8 mouse cellular contexts compared by ENCODE assay signal in the genomic region with DNA sequence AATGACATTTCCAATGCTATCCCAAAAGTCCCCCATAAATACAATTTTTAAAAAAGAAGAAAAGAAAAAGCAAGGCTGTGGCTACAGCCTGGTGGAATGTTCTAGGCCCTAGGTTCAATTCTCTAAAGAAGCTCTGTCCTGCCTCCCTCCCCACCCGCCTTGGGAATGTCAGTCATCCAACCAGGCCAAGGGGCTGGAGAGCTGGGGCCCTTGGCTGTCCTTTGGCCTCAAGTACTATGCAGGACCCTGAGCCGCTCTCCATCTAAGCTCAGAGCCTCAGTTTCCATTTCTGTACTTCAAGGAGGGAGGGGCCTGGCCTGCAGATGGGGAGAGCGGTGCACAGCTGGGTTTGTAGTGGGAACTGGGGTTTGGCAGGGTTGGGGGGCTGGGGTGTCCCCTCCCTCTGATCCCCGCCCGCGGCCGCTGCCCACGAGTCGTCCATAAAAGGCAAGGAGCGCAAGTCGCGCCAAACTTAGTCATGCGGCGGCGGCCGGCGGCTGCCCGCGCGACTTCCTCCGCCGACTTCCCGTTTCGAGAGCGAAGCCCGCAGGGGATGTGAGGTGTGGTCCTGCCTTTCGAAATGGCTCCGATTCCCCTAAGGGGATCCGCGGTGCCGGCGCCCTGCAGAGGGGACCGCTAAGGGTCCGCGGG. TPM values are rescaled to one million over a fixed set of nuclear protein-coding genes. Genes with fewer than 3 reads are reported as not detected.
DNase-seq lines count a peak whose midpoint lies in the region; ATAC-seq and TF ChIP-seq lines count a peak whose summit lies in the region.

No protein-coding gene starts in this region.

- DNase-seq in adrenal gland, adult 8-10 months: peak; percentile 83
- DNase-seq in heart, postnatal 14 days: peak; percentile 85 to 88
- peak; percentile 80 to 89 for DNase-seq in kidney, postnatal 4 days
- DNase-seq in lung, embryonic 14.5 days: peak; percentile 88
- DNase-seq in thymus, adult 2 months: peak; percentile 80

- H3K79me2 ChIP-seq in C2C12 (ENCODE audit: control insufficient read depth, insufficient read depth): peaks cover 25% of the 10 kb centered on the region

- H3K27ac ChIP-seq in forebrain, embryonic 15.5 days (replicated peaks): no peak overlapping the region; the same call in 1 of the 2 replicates
- peak overlapping the region; percentile 90 for H3K27ac ChIP-seq in lung, embryonic 14.5 days (ENCODE audit: low read depth)
- no peak overlapping the region for H3K27ac ChIP-seq in neural tube, embryonic 14.5 days (ENCODE audit: low read depth, low read length)
- H3K27ac ChIP-seq in thymus, adult 2 months (ENCODE audit: control insufficient read depth, insufficient read depth, low read length): peak overlapping the region; percentile 87

- H3K4me3 ChIP-seq in C2C12 (ENCODE audit: insufficient read depth, poor library complexity, severe bottlenecking): peak overlapping the region; percentile 45
- H3K4me3 ChIP-seq in forebrain, embryonic 15.5 days: peak overlapping the region; percentile 37
- peak overlapping the region; percentile 47 for H3K4me3 ChIP-seq in lung, embryonic 14.5 days (ENCODE audit: low read depth, low read length)
- peak overlapping the region; percentile 27 for H3K4me3 ChIP-seq in neural tube, embryonic 14.5 days (ENCODE audit: low read depth, low read length)
- H3K4me3 ChIP-seq in thymus, adult 2 months (ENCODE audit: control insufficient read depth, insufficient read depth, low read length): peak overlapping the region; percentile 61

- H3K36me3 ChIP-seq in C2C12 (ENCODE audit: control insufficient read depth, insufficient read depth): no peaks in the 10 kb centered on the region
- no peaks in the 10 kb centered on the region for H3K36me3 ChIP-seq in forebrain, embryonic 15.5 days
- no peaks in the 10 kb centered on the region for H3K36me3 ChIP-seq in lung, embryonic 14.5 days (ENCODE audit: insufficient read depth)
- no peaks in the 10 kb centered on the region for H3K36me3 ChIP-seq in neural tube, embryonic 14.5 days (ENCODE audit: control insufficient read depth, insufficient read depth, low read length)
- H3K36me3 ChIP-seq in thymus, adult 2 months (ENCODE audit: control insufficient read depth, insufficient read depth, low read length): no peaks in the 10 kb centered on the region

- peak overlapping the region; percentile 46 for H3K4me2 ChIP-seq in forebrain, embryonic 15.5 days (replicated peaks)
- H3K4me2 ChIP-seq in lung, embryonic 14.5 days: peak overlapping the region; percentile 73
- H3K4me2 ChIP-seq in neural tube, embryonic 14.5 days (ENCODE audit: low read depth, low read length): peak overlapping the region; percentile 45

- H3K9me3 ChIP-seq in forebrain, embryonic 15.5 days: no peaks in the 10 kb centered on the region
- H3K9me3 ChIP-seq in lung, embryonic 14.5 days (ENCODE audit: low read depth, low read length): no peaks in the 10 kb centered on the region
- no peaks in the 10 kb centered on the region for H3K9me3 ChIP-seq in neural tube, embryonic 14.5 days (ENCODE audit: control insufficient read depth, low read length)

- intact Hi-C loops in heart, postnatal 14 days (cut with DNase I): no loop called here

- peak overlapping the region; percentile 42 for H3K9ac ChIP-seq in forebrain, embryonic 15.5 days (replicated peaks)
- peak overlapping the region; percentile 74 for H3K9ac ChIP-seq in lung, embryonic 14.5 days
- H3K9ac ChIP-seq in neural tube, embryonic 14.5 days (replicated peaks; ENCODE audit: low read depth, low read length): peak overlapping the region; percentile 43

- H3K27me3 ChIP-seq in C2C12 (ENCODE audit: control insufficient read depth, insufficient read depth, insufficient read length): no peaks in the 10 kb centered on the region
- no peaks in the 10 kb centered on the region for H3K27me3 ChIP-seq in forebrain, embryonic 15.5 days
- H3K27me3 ChIP-seq in lung, embryonic 14.5 days (ENCODE audit: insufficient read depth, low read length): no peaks in the 10 kb centered on the region
- no peaks in the 10 kb centered on the region for H3K27me3 ChIP-seq in neural tube, embryonic 14.5 days (ENCODE audit: control insufficient read depth, insufficient read depth, low read length)
- H3K27me3 ChIP-seq in thymus, adult 2 months (ENCODE audit: control insufficient read depth, insufficient read depth, low read length): no peaks in the 10 kb centered on the region

- no peak for TF ChIP-seq CTCF in C2C12 (IDR thresholded peaks at IDR 0.05; ENCODE audit: control insufficient read depth, insufficient read depth, insufficient read length)
- no peak for TF ChIP-seq CTCF in lung, embryonic 14.5 days (IDR thresholded peaks at IDR 0.05; ENCODE audit: low read depth)
- TF ChIP-seq CTCF in thymus, adult 2 months (IDR thresholded peaks at IDR 0.05; ENCODE audit: borderline replicate concordance, control insufficient read depth, extremely low read depth, insufficient read depth, low read length, poor library complexity): no peak

- H3ac ChIP-seq in C2C12 (ENCODE audit: control insufficient read depth, insufficient read length, low read depth): peak overlapping the region; percentile 78

- H3K4me1 ChIP-seq in forebrain, embryonic 15.5 days: peaks cover 12% of the 10 kb centered on the region
- peaks cover 17% of the 10 kb centered on the region; the same call in 1 of the 2 replicates for H3K4me1 ChIP-seq in lung, embryonic 14.5 days (ENCODE audit: insufficient read depth)
- peaks cover 4% of the 10 kb centered on the region; the same call in 1 of the 2 replicates for H3K4me1 ChIP-seq in neural tube, embryonic 14.5 days (ENCODE audit: control insufficient read depth, insufficient read depth, low read length)
- H3K4me1 ChIP-seq in thymus, adult 2 months (replicated peaks; ENCODE audit: control insufficient read depth, insufficient read depth, low read length): peaks cover 51% of the 10 kb centered on the region

- TF ChIP-seq POLR2A in thymus, adult 2 months (IDR thresholded peaks at IDR 0.05; ENCODE audit: control insufficient read depth, extremely low read depth, insufficient read depth, low read length, poor library complexity): peak; percentile 57; the same call in 1 of the 2 replicates

- H3K79me3 ChIP-seq in C2C12 (ENCODE audit: low read depth): peaks cover 18% of the 10 kb centered on the region

- ATAC-seq in forebrain, embryonic 15.5 days (replicated peaks): no peak
- ATAC-seq in lung, embryonic 14.5 days (ENCODE audit: insufficient read depth): peak; percentile 39
- 0 out of 2 replicates have a peak, but pooled peaks have one; percentile 14 for ATAC-seq in neural tube, embryonic 14.5 days (ENCODE audit: low read depth)

- WGBS in forebrain, embryonic 15.5 days: 3% methylated on average over 35 of the region's 35 CpGs
- 4% methylated on average over 35 of the region's 35 CpGs for WGBS in lung, embryonic 14.5 days
- 4% methylated on average over 35 of the region's 35 CpGs for WGBS in neural tube, embryonic 14.5 days
- 2% methylated on average over 35 of the region's 35 CpGs for WGBS in thymus, adult 2 months

TF ChIP-seq in C2C12, 6 proteins besides CTCF, POLR2A, EP300 and RAD21:
- no peak for TF ChIP-seq CEBPB (IDR thresholded peaks at IDR 0.05; ENCODE audit: low read depth)
- TF ChIP-seq USF1 (IDR thresholded peaks at IDR 0.05; ENCODE audit: low read depth): no peak
- TF ChIP-seq FOSL1 (IDR thresholded peaks at IDR 0.05; ENCODE audit: insufficient read depth, low read length, poor library complexity, severe bottlenecking): no peak
- no peak for TF ChIP-seq MYOG (IDR thresholded peaks at IDR 0.05; ENCODE audit: control insufficient read depth, extremely low read depth, insufficient read length)
- TF ChIP-seq MAX (IDR thresholded peaks at IDR 0.05): no peak
- TF ChIP-seq MYOD1 (IDR thresholded peaks at IDR 0.05; ENCODE audit: control insufficient read depth, insufficient read length, low read depth): no peak

RNA-seq across cellular contexts. Expression of a gene that starts 22.3 kb away (rescaled TPM):
- 6,665 TPM for polyA plus RNA-seq in C2C12 (2012; fragmentation: generic; extraction: Trizol)
- total RNA-seq in adrenal gland, adult 8-10 months (2022): 1,000 to 10,000 TPM; 3,015 to 3,481 (median 3,228) TPM
- polyA plus RNA-seq in forebrain, embryonic 15.5 days (2015; fragmentation: Nextera tagmentation; extraction: Ambion mirVana): 16,767 and 16,970 TPM in 2 replicates
- total RNA-seq in heart, postnatal 14 days (2021): 1,000 to 10,000 TPM; 1,025 to 1,358 TPM
- polyA plus RNA-seq in lung, embryonic 14.5 days (2014; fragmentation: Nextera tagmentation; extraction: Ambion mirVana): 16,801 and 17,929 TPM in 2 replicates
- 12,012 and 12,961 TPM in 2 replicates for polyA plus RNA-seq in neural tube, embryonic 14.5 days (2014; fragmentation: Nextera tagmentation; extraction: Ambion mirVana)
- 6,903 and 9,637 TPM in 2 replicates for polyA plus RNA-seq in thymus, adult 2 months (2012; rRNA removed)

RNA-seq across cellular contexts. Expression of a gene that starts 31.3 kb away (rescaled TPM):
- 583 TPM for polyA plus RNA-seq in C2C12 (2012; fragmentation: generic; extraction: Trizol)
- total RNA-seq in adrenal gland, adult 8-10 months (2022): 10 to 100 TPM; 22.0 to 33.6 (median 31.7) TPM
- polyA plus RNA-seq in forebrain, embryonic 15.5 days (2015; fragmentation: Nextera tagmentation; extraction: Ambion mirVana): 521 and 538 TPM in 2 replicates
- 10 to 100 TPM; 47.3 to 68.9 TPM for total RNA-seq in heart, postnatal 14 days (2021)
- 331 and 347 TPM in 2 replicates for polyA plus RNA-seq in lung, embryonic 14.5 days (2014; fragmentation: Nextera tagmentation; extraction: Ambion mirVana)
- polyA plus RNA-seq in neural tube, embryonic 14.5 days (2014; fragmentation: Nextera tagmentation; extraction: Ambion mirVana): 428 and 502 TPM in 2 replicates
- polyA plus RNA-seq in thymus, adult 2 months (2012; rRNA removed): 148 and 157 TPM in 2 replicates

RNA-seq across cellular contexts. Expression of a gene that starts 33.7 kb away (rescaled TPM):
- 9.5 TPM for polyA plus RNA-seq in C2C12 (2012; fragmentation: generic; extraction: Trizol)
- total RNA-seq in adrenal gland, adult 8-10 months (2022): 10 to 100 TPM; 14.0 to 18.5 (median 15.1) TPM
- polyA plus RNA-seq in forebrain, embryonic 15.5 days (2015; fragmentation: Nextera tagmentation; extraction: Ambion mirVana): 32.6 and 34.2 TPM in 2 replicates
- total RNA-seq in heart, postnatal 14 days (2021): 1 to 10 TPM; 7.1 to 7.7 TPM
- 11.2 and 11.8 TPM in 2 replicates for polyA plus RNA-seq in lung, embryonic 14.5 days (2014; fragmentation: Nextera tagmentation; extraction: Ambion mirVana)
- polyA plus RNA-seq in neural tube, embryonic 14.5 days (2014; fragmentation: Nextera tagmentation; extraction: Ambion mirVana): 22.5 and 24.1 TPM in 2 replicates
- polyA plus RNA-seq in thymus, adult 2 months (2012; rRNA removed): 25.8 and 29.9 TPM in 2 replicates

Comparison
In these comparisons a context has a peak if more than half of its experiments do, and no peak if none do; other contexts are left out.
1. H3K27ac ChIP-seq: peak in lung, embryonic 14.5 days (single experiment) and thymus, adult 2 months (single experiment); none in forebrain, embryonic 15.5 days (single experiment) and neural tube, embryonic 14.5 days (single experiment).
2. Peak in every context shown above with its lines, with median percentiles within 50 percentile points of each other: H3K4me3 ChIP-seq, DNase-seq, H3K4me2 ChIP-seq and H3K9ac ChIP-seq.